Comparison of ENCODE assay signal across 10 mouse cellular contexts in genomic region chr11:86841261-86841660, GRCm38 (mm10). TPM values are rescaled to one million over a fixed set of nuclear protein-coding genes. Genes with fewer than 3 reads are reported as not detected.
DNase-seq lines count a peak whose midpoint lies in the region; ATAC-seq and TF ChIP-seq lines count a peak whose summit lies in the region.
"Had no signal": no experiment of that assay in that cellular context is flagged by ENCODE, and none has a peak within 500 bp of the region (broad histone marks: within the 10 kb centered on the region; RNA-seq: fewer than 3 reads in every experiment).

No protein-coding gene starts in this region.

- DNase-seq in heart, adult 11 months, result no peak
- no peak for DNase-seq in lung, adult 2 months
- DNase-seq in embryonic facial prominence, embryonic 14.5 days (ENCODE audit: low spot score), result peak; percentile 66
- DNase-seq in layer of hippocampus, adult 9-11 months, result no peak

- 81% methylated on average over 8 of the region's 8 CpGs for WGBS in heart, embryonic 13.5 days
- 68% methylated on average over 8 of the region's 8 CpGs for WGBS in lung, embryonic 15.5 days
- 74% methylated on average over 8 of the region's 8 CpGs for WGBS in lung, adult 2 months
- 61% methylated on average over 8 of the region's 8 CpGs for WGBS in embryonic facial prominence, embryonic 14.5 days
- 71% methylated on average over 8 of the region's 8 CpGs for WGBS in midbrain, embryonic 12.5 days

- no peaks in the 10 kb centered on the region for H3K36me3 ChIP-seq in heart, embryonic 13.5 days
- no peaks in the 10 kb centered on the region for H3K36me3 ChIP-seq in lung, embryonic 15.5 days
- no peaks in the 10 kb centered on the region for H3K36me3 ChIP-seq in embryonic facial prominence, embryonic 14.5 days (ENCODE audit: control insufficient read depth, insufficient read depth, low read length)
- no peaks in the 10 kb centered on the region for H3K36me3 ChIP-seq in midbrain, embryonic 12.5 days

- no peak overlapping the region for H3K9ac ChIP-seq in heart, embryonic 13.5 days
- H3K9ac ChIP-seq in lung, embryonic 15.5 days, result no peak overlapping the region
- H3K9ac ChIP-seq in embryonic facial prominence, embryonic 14.5 days (ENCODE audit: low read depth, low read length), result no peak overlapping the region
- no peak overlapping the region for H3K9ac ChIP-seq in midbrain, embryonic 12.5 days (replicated peaks)
- H3K9ac ChIP-seq: liver, embryonic 14.5 days had no signal

- H3K4me1 ChIP-seq in heart, embryonic 13.5 days, result peaks cover 32% of the 10 kb centered on the region
- peaks cover 22% of the 10 kb centered on the region for H3K4me1 ChIP-seq in lung, embryonic 15.5 days
- H3K4me1 ChIP-seq in lung, adult 2 months (ENCODE audit: control insufficient read depth, insufficient read depth, low read length), result peaks cover 5% of the 10 kb centered on the region
- 0 out of 2 replicates have a peak, but pooled peaks cover 5% of the 10 kb centered on the region for H3K4me1 ChIP-seq in embryonic facial prominence, embryonic 14.5 days (ENCODE audit: control insufficient read depth, insufficient read depth, low read length)
- peaks cover 20% of the 10 kb centered on the region for H3K4me1 ChIP-seq in midbrain, embryonic 12.5 days

- H3K9me3 ChIP-seq in heart, embryonic 13.5 days, result no peaks in the 10 kb centered on the region
- H3K9me3 ChIP-seq in lung, embryonic 15.5 days, result no peaks in the 10 kb centered on the region
- no peaks in the 10 kb centered on the region for H3K9me3 ChIP-seq in embryonic facial prominence, embryonic 14.5 days (ENCODE audit: control insufficient read depth, low read length)
- no peaks in the 10 kb centered on the region for H3K9me3 ChIP-seq in midbrain, embryonic 12.5 days

- no peak for ATAC-seq in heart, embryonic 13.5 days (ENCODE audit: extremely low read depth, insufficient number of reproducible peaks, low FRiP score, low TSS enrichment)
- no peak for ATAC-seq in lung, embryonic 15.5 days (ENCODE audit: borderline replicate concordance, extremely low read depth, low FRiP score, low TSS enrichment)
- peak; percentile 47; the same call in 1 of the 2 replicates for ATAC-seq in embryonic facial prominence, embryonic 14.5 days (ENCODE audit: low read depth)
- ATAC-seq in midbrain, embryonic 12.5 days (ENCODE audit: low FRiP score, low read depth), result no peak
- no peak for ATAC-seq in megakaryocyte progenitor cell, adult 5-6 weeks (replicated peaks; ENCODE audit: poor library complexity)

- TF ChIP-seq CTCF in lung, adult 2 months (IDR thresholded peaks at IDR 0.05; ENCODE audit: insufficient read depth, low read length), result no peak

- H3K27ac ChIP-seq in heart, embryonic 13.5 days (replicated peaks), result peak overlapping the region; percentile 84
- H3K27ac ChIP-seq in lung, embryonic 15.5 days, result peak overlapping the region; percentile 57; the same call in 1 of the 2 replicates
- H3K27ac ChIP-seq in embryonic facial prominence, embryonic 14.5 days (replicated peaks; ENCODE audit: low read depth, low read length), result 0 out of 2 replicates have a peak overlapping the region, but pooled peaks have one; percentile 21
- peak overlapping the region; percentile 73 for H3K27ac ChIP-seq in midbrain, embryonic 12.5 days (replicated peaks)
- H3K27ac ChIP-seq: liver, embryonic 14.5 days had no signal

- H3K4me3 ChIP-seq in heart, embryonic 13.5 days, result no peak overlapping the region
- H3K4me3 ChIP-seq in lung, embryonic 15.5 days, result no peak overlapping the region
- H3K4me3 ChIP-seq in lung, adult 2 months (replicated peaks; ENCODE audit: extremely low read depth, low read depth, low read length), result no peak overlapping the region
- H3K4me3 ChIP-seq in embryonic facial prominence, embryonic 14.5 days (ENCODE audit: low read depth, low read length), result no peak overlapping the region
- no peak overlapping the region for H3K4me3 ChIP-seq in midbrain, embryonic 12.5 days
- H3K4me3 ChIP-seq: myocyte had no signal

- TF ChIP-seq POLR2A in lung, adult 2 months (IDR thresholded peaks at IDR 0.05; ENCODE audit: borderline replicate concordance, extremely low read depth, low read depth, low read length), result no peak

- H3K4me2 ChIP-seq in heart, embryonic 13.5 days, result no peak overlapping the region
- H3K4me2 ChIP-seq in lung, embryonic 15.5 days, result no peak overlapping the region
- no peak overlapping the region for H3K4me2 ChIP-seq in embryonic facial prominence, embryonic 14.5 days (ENCODE audit: low read depth, low read length)
- H3K4me2 ChIP-seq in midbrain, embryonic 12.5 days (replicated peaks), result no peak overlapping the region

- H3K27me3 ChIP-seq in heart, embryonic 13.5 days (replicated peaks), result no peaks in the 10 kb centered on the region
- H3K27me3 ChIP-seq in lung, embryonic 15.5 days, result no peaks in the 10 kb centered on the region
- H3K27me3 ChIP-seq in embryonic facial prominence, embryonic 14.5 days (replicated peaks; ENCODE audit: control insufficient read depth, insufficient read depth, low read length), result no peaks in the 10 kb centered on the region
- H3K27me3 ChIP-seq in midbrain, embryonic 12.5 days, result no peaks in the 10 kb centered on the region

RNA-seq across cellular contexts. Expression of gene Dhx40, which starts 33.7 kb away (rescaled TPM):
- 13.5 and 14.0 TPM in 2 replicates for polyA plus RNA-seq in heart, embryonic 13.5 days (2015; fragmentation: Nextera tagmentation; extraction: Ambion mirVana)
- polyA plus RNA-seq in lung, embryonic 15.5 days (2015; fragmentation: Nextera tagmentation; extraction: Ambion mirVana), result 27.1 and 27.3 TPM in 2 replicates
- 3.8 and 4.4 TPM in 2 replicates for polyA plus RNA-seq in lung, adult 2 months (2012; rRNA removed)
- 19.9 and 21.8 TPM in 2 replicates for polyA plus RNA-seq in embryonic facial prominence, embryonic 14.5 days (2014; fragmentation: Nextera tagmentation; extraction: Ambion mirVana)
- 45.7 and 46.5 TPM in 2 replicates for polyA plus RNA-seq in midbrain, embryonic 12.5 days (2016; fragmentation: Nextera tagmentation; extraction: Ambion mirVana)
- total RNA-seq in megakaryocyte progenitor cell, adult 5-6 weeks (2015), result 27.6 and 31.7 TPM in 2 replicates
- total RNA-seq in megakaryocyte progenitor cell, adult 5-6 weeks (2017), result 33.4 and 34.6 TPM in 2 replicates

Comparison
In these comparisons a context has a peak if more than half of its experiments do, and no peak if none do; other contexts are left out.
1. H3K27ac ChIP-seq: peak in every context shown above with its lines; median percentile 84 in heart, embryonic 13.5 days; 73 in midbrain, embryonic 12.5 days; 57 in lung, embryonic 15.5 days; 21 in embryonic facial prominence, embryonic 14.5 days.